24 mouse cellular contexts compared by ENCODE assay signal in the genomic region with DNA sequence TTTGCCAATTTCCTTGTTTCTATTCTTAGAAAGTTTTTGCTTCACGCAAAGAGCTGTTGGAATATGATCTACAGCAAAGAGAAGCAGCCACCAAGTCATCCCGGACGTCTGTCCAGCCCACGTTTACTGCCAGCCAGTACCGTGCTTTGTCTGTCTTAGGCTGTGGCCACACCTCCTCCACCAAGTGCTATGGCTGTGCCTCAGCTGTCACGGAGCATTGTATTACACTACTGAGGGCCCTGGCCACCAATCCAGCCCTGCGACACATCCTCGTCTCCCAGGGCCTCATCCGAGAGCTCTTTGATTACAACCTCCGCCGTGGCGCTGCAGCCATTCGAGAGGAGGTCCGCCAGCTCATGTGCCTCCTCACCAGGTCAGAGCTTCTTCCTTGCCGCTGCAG.
DNase-seq lines count a peak whose midpoint lies in the region; ATAC-seq and TF ChIP-seq lines count a peak whose summit lies in the region.
"Had no signal": no experiment of that assay in that cellular context is flagged by ENCODE, and none has a peak within 500 bp of the region (broad histone marks: within the 10 kb centered on the region; RNA-seq: fewer than 3 reads in every experiment).

No protein-coding gene starts in this region.

- H3K36me3 ChIP-seq in kidney, postnatal 0 days (ENCODE audit: insufficient read depth, low read length) = peaks cover 91% of the 10 kb centered on the region
- peaks cover 100% of the 10 kb centered on the region for H3K36me3 ChIP-seq in embryonic facial prominence, embryonic 15.5 days

- H3K4me1 ChIP-seq in kidney, postnatal 0 days (replicated peaks; ENCODE audit: insufficient read depth, low read length) = no peaks in the 10 kb centered on the region
- no peaks in the 10 kb centered on the region for H3K4me1 ChIP-seq in embryonic facial prominence, embryonic 15.5 days
- H3K4me1 ChIP-seq: forebrain, embryonic 12.5 days; hindbrain, embryonic 15.5 days; liver, embryonic 12.5 days; midbrain, embryonic 15.5 days; neural tube, embryonic 13.5 days; stomach, embryonic 15.5 days had no signal

- peak; percentile 72 for ATAC-seq in kidney, postnatal 0 days (replicated peaks; ENCODE audit: low FRiP score, low read depth)
- peak; percentile 79 for ATAC-seq in embryonic facial prominence, embryonic 15.5 days (ENCODE audit: insufficient number of reproducible peaks, low FRiP score, low TSS enrichment, low read depth)
- ATAC-seq: liver, embryonic 12.5 days; midbrain, embryonic 15.5 days had no signal

- H3K4me2 ChIP-seq in kidney, postnatal 0 days (ENCODE audit: low read length) = no peak overlapping the region
- H3K4me2 ChIP-seq in embryonic facial prominence, embryonic 15.5 days (replicated peaks) = no peak overlapping the region
- H3K4me2 ChIP-seq: forebrain, embryonic 12.5 days; heart, embryonic 15.5 days; hindbrain, embryonic 15.5 days; liver, embryonic 12.5 days; midbrain, embryonic 15.5 days; neural tube, embryonic 13.5 days; stomach, embryonic 15.5 days had no signal

- DNase-seq in gastrocnemius, adult 18-20 months (ENCODE audit: low spot score) = peak; percentile 58
- no peak for DNase-seq in gastrocnemius, postnatal 4 days (ENCODE audit: low spot score in 2 of 2)
- peak; percentile 59 for DNase-seq in kidney, postnatal 0 days (ENCODE audit: low spot score)
- no peak for DNase-seq in kidney, postnatal 10 days
- peak; percentile 34 for DNase-seq in skeletal muscle tissue, adult 2 months (ENCODE audit: low read depth, low spot score)
- no peak for DNase-seq in right cerebral cortex, postnatal 36 days (ENCODE audit: low spot score in 2 of 2)
- DNase-seq: adrenal gland, adult 2 months; cerebellum, adult 11 months; cerebellum, postnatal 14 days; kidney, adult 8-10 months; lung, adult 18-20 months; lung, postnatal 14 days; retina, postnatal 1 day; right cerebral cortex, postnatal 4 days; thymus, postnatal 25 days had no signal

- no peak overlapping the region for H3K9ac ChIP-seq in kidney, postnatal 0 days (ENCODE audit: low read depth, low read length)
- no peak overlapping the region for H3K9ac ChIP-seq in embryonic facial prominence, embryonic 15.5 days
- H3K9ac ChIP-seq: forebrain, embryonic 12.5 days; heart, embryonic 15.5 days; hindbrain, embryonic 15.5 days; liver, embryonic 12.5 days; midbrain, embryonic 15.5 days; neural tube, embryonic 13.5 days; stomach, embryonic 15.5 days had no signal

- no peaks in the 10 kb centered on the region for H3K27me3 ChIP-seq in kidney, postnatal 0 days (ENCODE audit: insufficient read depth, low read length)
- H3K27me3 ChIP-seq in embryonic facial prominence, embryonic 15.5 days = no peaks in the 10 kb centered on the region
- H3K27me3 ChIP-seq: forebrain, embryonic 12.5 days; heart, embryonic 15.5 days; hindbrain, embryonic 15.5 days; liver, embryonic 12.5 days; midbrain, embryonic 15.5 days; neural tube, embryonic 13.5 days; stomach, embryonic 15.5 days had no signal

- 57% methylated on average over 15 of the region's 15 CpGs for WGBS in kidney, postnatal 0 days
- 79% methylated on average over 15 of the region's 15 CpGs for WGBS in embryonic facial prominence, embryonic 15.5 days

- no peak overlapping the region for H3K4me3 ChIP-seq in kidney, postnatal 0 days (replicated peaks; ENCODE audit: low read depth, low read length)
- H3K4me3 ChIP-seq in embryonic facial prominence, embryonic 15.5 days (replicated peaks) = no peak overlapping the region
- H3K4me3 ChIP-seq: erythroblast, embryonic 14.5 days; forebrain, embryonic 12.5 days; heart, embryonic 15.5 days; hindbrain, embryonic 15.5 days; liver, embryonic 12.5 days; midbrain, embryonic 15.5 days; neural tube, embryonic 13.5 days; stomach, embryonic 15.5 days had no signal

- no peak for TF ChIP-seq CTCF in kidney, postnatal 0 days (IDR thresholded peaks at IDR 0.05; ENCODE audit: low read depth)

- H3K9me3 ChIP-seq in kidney, postnatal 0 days (replicated peaks; ENCODE audit: low read length) = no peaks in the 10 kb centered on the region
- no peaks in the 10 kb centered on the region for H3K9me3 ChIP-seq in embryonic facial prominence, embryonic 15.5 days (replicated peaks)
- H3K9me3 ChIP-seq: forebrain, embryonic 12.5 days; heart, embryonic 15.5 days; hindbrain, embryonic 15.5 days; liver, embryonic 12.5 days; midbrain, embryonic 15.5 days; neural tube, embryonic 13.5 days; stomach, embryonic 15.5 days had no signal

- no peak overlapping the region for H3K27ac ChIP-seq in kidney, postnatal 0 days
- H3K27ac ChIP-seq in embryonic facial prominence, embryonic 15.5 days (replicated peaks) = no peak overlapping the region
- H3K27ac ChIP-seq: forebrain, embryonic 12.5 days; heart, embryonic 15.5 days; hindbrain, embryonic 15.5 days; liver, embryonic 12.5 days; midbrain, embryonic 15.5 days; neural tube, embryonic 13.5 days; stomach, embryonic 15.5 days had no signal

Comparison
In these comparisons a context has a peak if more than half of its experiments do, and no peak if none do; other contexts are left out.
1. DNase-seq: peak in gastrocnemius, adult 18-20 months (single experiment), kidney, postnatal 0 days (single experiment) and skeletal muscle tissue, adult 2 months (single experiment); none in gastrocnemius, postnatal 4 days (0 of 2), kidney, postnatal 10 days (single experiment) and right cerebral cortex, postnatal 36 days (0 of 2).